Mouse (Mus musculus) C2C12 (cell line): ENCODE results near the gene Acvr1c.

Experiments used
- CEBPB ChIP-seq: IDR thresholded peaks from one replicate; pipeline ENCODE4 v1.6.1; 2011; ENCODE audit warnings: low read depth, mild to moderate bottlenecking, control low read depth, moderate library complexity
- CTCF ChIP-seq: IDR thresholded peaks from one replicate; pipeline ENCODE4 v1.5.1; 2011; ENCODE audit not compliant: control insufficient read depth, insufficient read depth, insufficient read length
- MAX ChIP-seq: IDR thresholded peaks from one replicate; pipeline ENCODE4 v1.6.1; 2011; ENCODE audit warnings: mild to moderate bottlenecking, control low read depth
- MYOD1 ChIP-seq: IDR thresholded peaks from one replicate; pipeline ENCODE4 v1.6.1; 2011; ENCODE audit warnings: low read depth; ENCODE audit not compliant: control insufficient read depth, insufficient read length
- MYOG ChIP-seq: IDR thresholded peaks from one replicate; pipeline ENCODE4 v1.6.1; 2011; ENCODE audit not compliant: control insufficient read depth, insufficient read length; ENCODE audit errors: extremely low read depth
- USF1 ChIP-seq: IDR thresholded peaks from one replicate; pipeline ENCODE4 v1.6.1; 2011; ENCODE audit warnings: low read depth, mild to moderate bottlenecking, control low read depth, moderate library complexity

DNA sequence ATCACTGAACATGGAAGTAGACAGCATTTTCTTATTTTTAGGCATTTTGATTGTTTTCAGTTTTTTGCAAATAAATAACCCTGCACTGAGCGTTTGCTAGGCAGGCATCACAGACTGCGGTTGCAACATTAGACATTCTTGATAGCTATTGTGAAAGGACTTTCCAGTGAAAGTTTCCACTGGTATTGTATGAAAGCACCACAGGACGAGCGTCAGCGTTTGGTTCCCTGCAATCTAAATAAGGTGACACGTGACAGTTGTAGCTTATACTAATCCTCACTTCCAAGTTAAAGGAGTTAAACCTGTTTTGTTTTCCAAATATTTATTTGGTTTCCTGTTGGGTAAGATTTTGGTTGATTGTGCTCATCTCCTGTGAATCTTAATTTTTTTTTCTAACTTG is 34.4 kb downstream of the Acvr1c start:
- TF ChIP-seq MYOD1 (no peak), USF1 (no peak), CTCF (no peak), MAX (no peak), MYOG (no peak), CEBPB (no peak)
